Mouse (Mus musculus): ENCODE data around the gene Lrsam1. TPM values are rescaled to one million over a fixed set of nuclear protein-coding genes. Genes with fewer than 3 reads are reported as not detected.

Lrsam1 gene
- polyA plus RNA-seq, 1 experiment from 2014 or later, result 24.5 TPM

DNA sequence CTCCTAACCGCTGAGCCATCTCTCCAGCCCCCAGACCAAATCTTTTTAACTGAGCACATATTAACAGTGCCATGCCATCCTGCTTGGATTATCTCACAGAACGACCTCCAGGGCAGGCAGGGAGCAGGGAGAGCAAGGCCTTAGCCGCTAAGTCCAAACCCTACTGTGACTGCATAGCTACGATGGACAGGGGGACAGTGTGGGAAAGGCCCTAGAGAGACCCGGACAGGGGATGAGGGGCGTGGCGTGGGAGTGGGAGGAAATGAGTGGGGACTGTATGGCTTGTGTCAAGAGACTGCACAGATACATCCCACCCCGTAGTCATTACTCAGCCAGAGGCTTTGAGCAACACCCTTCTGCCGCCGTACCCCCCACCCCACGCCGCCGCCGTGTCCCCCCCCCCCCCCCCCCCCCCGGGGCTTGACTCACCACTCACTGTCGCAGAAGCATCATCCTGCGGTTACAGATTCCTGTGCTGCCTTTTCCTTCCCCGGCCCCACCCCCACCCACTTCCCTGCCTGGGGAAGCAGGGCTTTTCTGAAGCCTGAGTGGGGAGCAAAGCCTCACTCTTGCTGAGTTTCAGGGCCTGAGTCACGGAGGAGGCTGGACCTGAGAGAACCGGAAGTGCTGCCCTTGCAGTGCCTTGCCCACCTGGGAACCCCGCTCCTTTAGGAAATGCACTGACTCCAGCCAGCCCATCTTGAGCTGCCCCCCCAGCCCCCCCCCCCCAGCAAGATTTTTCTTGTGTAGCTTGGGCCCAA lies 79.0 kb downstream of the Lrsam1 start:
- Histone ChIP-seq H3K27ac (ENCODE audit: low read depth, low read length) (0 out of 2 replicates have a peak overlapping the region, but pooled peaks have one; percentile 48), H3K4me3 (ENCODE audit: low read length) (no peak overlapping the region), H3K4me2 (ENCODE audit: low read length) (no peak overlapping the region), H3K4me1 (ENCODE audit: control insufficient read depth, insufficient read depth, low read depth, low read length) (peaks cover 42% of the 10 kb centered on the region), H3K36me3 (ENCODE audit: control insufficient read depth, insufficient read depth, low read length) (no peaks in the 10 kb centered on the region), H3K9me3 (ENCODE audit: control insufficient read depth, low read length) (no peaks in the 10 kb centered on the region), H3K27me3 (replicated peaks; ENCODE audit: control insufficient read depth, insufficient read depth, low read length) (no peaks in the 10 kb centered on the region), H3K9ac (ENCODE audit: low read depth, low read length) (no peak overlapping the region)
- 53% methylated on average over 14 of the region's 21 CpGs for WGBS
- ATAC-seq, result no peak

DNA sequence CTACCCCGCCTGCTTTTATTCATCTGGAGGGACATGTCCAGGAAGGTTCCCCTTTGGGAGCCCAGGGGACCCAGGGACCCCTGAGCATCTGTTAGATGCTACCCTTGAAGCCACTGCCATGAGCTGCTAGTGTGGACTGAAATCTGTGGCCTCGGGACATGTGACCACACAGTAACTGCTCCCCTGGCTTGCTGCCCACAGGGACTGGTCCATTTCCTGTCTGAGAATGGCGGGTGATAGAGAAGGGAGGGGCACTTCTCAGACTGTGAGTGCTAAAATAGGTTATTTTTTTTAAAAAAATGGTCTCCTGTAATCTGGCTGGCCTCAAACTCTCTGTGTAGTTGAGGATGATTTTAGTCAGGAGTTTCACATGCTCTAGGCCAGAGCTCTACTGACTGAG lies 79.7 kb downstream of the Lrsam1 start:
- no peaks in the 10 kb centered on the region for H3K36me3 ChIP-seq (ENCODE audit: control insufficient read depth, insufficient read depth, low read length)
- H3K4me3 ChIP-seq (ENCODE audit: low read length), result no peak overlapping the region
- no peaks in the 10 kb centered on the region for H3K27me3 ChIP-seq (replicated peaks; ENCODE audit: control insufficient read depth, insufficient read depth, low read length)
- H3K9me3 ChIP-seq (ENCODE audit: control insufficient read depth, low read length), result no peaks in the 10 kb centered on the region
- H3K27ac ChIP-seq (ENCODE audit: low read depth, low read length), result peak overlapping the region; percentile 36
- 41% methylated on average over 3 of the region's 3 CpGs for WGBS
- ATAC-seq, result no peak
- H3K9ac ChIP-seq (ENCODE audit: low read depth, low read length), result no peak overlapping the region
- H3K4me1 ChIP-seq (ENCODE audit: control insufficient read depth, insufficient read depth, low read depth, low read length), result peaks cover 43% of the 10 kb centered on the region
- no peak overlapping the region for H3K4me2 ChIP-seq (ENCODE audit: low read length)

- no peak overlapping the region for H3K4me2 ChIP-seq (ENCODE audit: low read length)
- H3K9ac ChIP-seq (ENCODE audit: low read depth, low read length), result 0 out of 2 replicates have a peak overlapping the region, but pooled peaks have one; percentile 10
- H3K4me1 ChIP-seq (ENCODE audit: control insufficient read depth, insufficient read depth, low read depth, low read length), result peaks cover 43% of the 10 kb centered on the region
Measured at GRCm38 (mm10) chr2:32881054-32881453, 80.4 kb downstream of the Lrsam1 start.

GRCm38 (mm10) chr2:32879593-32879992 lies 81.8 kb downstream of the Lrsam1 start:
- H3K9ac ChIP-seq (ENCODE audit: low read depth, low read length), result 0 out of 2 replicates have a peak overlapping the region, but pooled peaks have one; percentile 1
- ATAC-seq, result no peak
- 86% methylated on average over 5 of the region's 5 CpGs for WGBS

More at GRCm38 (mm10) chr2:32881054-32881453, 80.4 kb downstream of the Lrsam1 start:
- Histone ChIP-seq H3K9me3 (ENCODE audit: control insufficient read depth, low read length) (no peaks in the 10 kb centered on the region), H3K36me3 (ENCODE audit: control insufficient read depth, insufficient read depth, low read length) (no peaks in the 10 kb centered on the region), H3K4me3 (ENCODE audit: low read length) (no peak overlapping the region), H3K27me3 (replicated peaks; ENCODE audit: control insufficient read depth, insufficient read depth, low read length) (no peaks in the 10 kb centered on the region), H3K27ac (ENCODE audit: low read depth, low read length) (peak overlapping the region; percentile 36)
- 35% methylated on average over 6 of the region's 6 CpGs for WGBS
- ATAC-seq, result no peak

DNA sequence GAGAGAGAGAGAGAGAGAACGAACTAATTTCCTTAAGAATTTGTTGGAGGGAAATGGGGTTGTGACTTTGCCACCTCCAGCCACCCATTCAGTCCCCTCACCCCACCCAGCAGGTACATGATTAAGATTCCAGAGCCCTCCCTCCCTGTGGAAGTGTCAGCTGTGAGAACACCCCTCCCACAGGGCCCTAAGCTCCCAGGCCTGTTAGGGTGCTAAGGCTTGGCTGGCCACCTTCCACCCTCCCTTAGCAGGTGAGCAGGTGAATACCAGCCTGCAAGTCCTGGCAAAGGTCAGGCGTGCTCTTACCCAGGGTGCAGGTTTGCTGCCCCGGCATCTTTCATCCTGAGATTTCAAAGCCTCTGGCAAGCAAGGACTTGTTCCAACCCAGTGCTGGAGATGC lies 83.0 kb downstream of the Lrsam1 start:
- no peaks in the 10 kb centered on the region for H3K9me3 ChIP-seq (ENCODE audit: control insufficient read depth, low read length)
- 70% methylated on average over 3 of the region's 3 CpGs for WGBS
- no peaks in the 10 kb centered on the region for H3K36me3 ChIP-seq (ENCODE audit: control insufficient read depth, insufficient read depth, low read length)
- H3K4me2 ChIP-seq (ENCODE audit: low read length), result peak overlapping the region; percentile 84
- H3K27ac ChIP-seq (ENCODE audit: low read depth, low read length), result no peak overlapping the region
- H3K27me3 ChIP-seq (replicated peaks; ENCODE audit: control insufficient read depth, insufficient read depth, low read length), result no peaks in the 10 kb centered on the region
- H3K9ac ChIP-seq (ENCODE audit: low read depth, low read length), result peak overlapping the region; percentile 89
- peak overlapping the region; percentile 64 for H3K4me3 ChIP-seq (ENCODE audit: low read length)
- peaks cover 58% of the 10 kb centered on the region for H3K4me1 ChIP-seq (ENCODE audit: control insufficient read depth, insufficient read depth, low read depth, low read length)
- ATAC-seq, result no peak

More at GRCm38 (mm10) chr2:32879593-32879992, 81.8 kb downstream of the Lrsam1 start:
- Histone ChIP-seq H3K9me3 (ENCODE audit: control insufficient read depth, low read length) (no peaks in the 10 kb centered on the region), H3K4me1 (ENCODE audit: control insufficient read depth, insufficient read depth, low read depth, low read length) (peaks cover 50% of the 10 kb centered on the region), H3K36me3 (ENCODE audit: control insufficient read depth, insufficient read depth, low read length) (no peaks in the 10 kb centered on the region), H3K4me3 (ENCODE audit: low read length) (no peak overlapping the region), H3K27ac (ENCODE audit: low read depth, low read length) (no peak overlapping the region; the same call in 1 of the 2 replicates), H3K4me2 (ENCODE audit: low read length) (peak overlapping the region; percentile 84), H3K27me3 (replicated peaks; ENCODE audit: control insufficient read depth, insufficient read depth, low read length) (no peaks in the 10 kb centered on the region)

GRCm38 (mm10) chr2:32877761-32878393 lies 83.5 kb downstream of the Lrsam1 start:
- 61% methylated on average over 6 of the region's 6 CpGs for WGBS
- Histone ChIP-seq H3K4me3 (ENCODE audit: low read length) (peak overlapping the region; percentile 64), H3K9ac (ENCODE audit: low read depth, low read length) (peak overlapping the region; percentile 89), H3K4me2 (ENCODE audit: low read length) (peak overlapping the region; percentile 84), H3K9me3 (ENCODE audit: control insufficient read depth, low read length) (no peaks in the 10 kb centered on the region), H3K36me3 (ENCODE audit: control insufficient read depth, insufficient read depth, low read length) (no peaks in the 10 kb centered on the region), H3K4me1 (ENCODE audit: control insufficient read depth, insufficient read depth, low read depth, low read length) (peaks cover 58% of the 10 kb centered on the region), H3K27ac (ENCODE audit: low read depth, low read length) (peak overlapping the region; percentile 11; the same call in 1 of the 2 replicates), H3K27me3 (replicated peaks; ENCODE audit: control insufficient read depth, insufficient read depth, low read length) (no peaks in the 10 kb centered on the region)
- no peak for ATAC-seq

DNA sequence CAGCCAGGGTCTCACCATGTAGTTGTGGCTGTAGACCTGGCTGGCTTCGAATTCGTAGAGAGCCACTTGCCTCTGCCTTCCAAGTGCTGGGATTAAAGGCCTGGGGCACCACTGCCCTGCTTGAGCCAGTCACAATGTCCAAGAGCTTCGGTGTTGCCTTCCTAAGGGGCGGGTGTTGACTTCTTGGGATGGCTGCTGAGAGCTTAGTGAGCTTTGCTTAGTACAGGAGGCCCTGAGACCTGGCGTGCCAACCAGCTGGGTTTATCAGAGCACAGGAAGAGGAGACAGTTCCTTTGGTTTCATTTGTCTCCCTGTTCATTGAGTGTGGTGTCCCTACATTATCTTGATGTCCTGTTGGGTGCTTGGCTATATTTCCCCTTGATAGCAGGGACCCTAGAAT lies 84.1 kb downstream of the Lrsam1 start:
- ATAC-seq, result no peak
- peak overlapping the region; percentile 64 for H3K4me3 ChIP-seq (ENCODE audit: low read length)
- H3K4me2 ChIP-seq (ENCODE audit: low read length), result peak overlapping the region; percentile 84
- no peaks in the 10 kb centered on the region for H3K27me3 ChIP-seq (replicated peaks; ENCODE audit: control insufficient read depth, insufficient read depth, low read length)
- H3K36me3 ChIP-seq (ENCODE audit: control insufficient read depth, insufficient read depth, low read length), result no peaks in the 10 kb centered on the region
- H3K9me3 ChIP-seq (ENCODE audit: control insufficient read depth, low read length), result no peaks in the 10 kb centered on the region
- H3K4me1 ChIP-seq (ENCODE audit: control insufficient read depth, insufficient read depth, low read depth, low read length), result peaks cover 58% of the 10 kb centered on the region
- 30% methylated on average over 5 of the region's 5 CpGs for WGBS
- H3K9ac ChIP-seq (ENCODE audit: low read depth, low read length), result peak overlapping the region; percentile 89
- H3K27ac ChIP-seq (ENCODE audit: low read depth, low read length), result 0 out of 2 replicates have a peak overlapping the region, but pooled peaks have one; percentile 85

DNA sequence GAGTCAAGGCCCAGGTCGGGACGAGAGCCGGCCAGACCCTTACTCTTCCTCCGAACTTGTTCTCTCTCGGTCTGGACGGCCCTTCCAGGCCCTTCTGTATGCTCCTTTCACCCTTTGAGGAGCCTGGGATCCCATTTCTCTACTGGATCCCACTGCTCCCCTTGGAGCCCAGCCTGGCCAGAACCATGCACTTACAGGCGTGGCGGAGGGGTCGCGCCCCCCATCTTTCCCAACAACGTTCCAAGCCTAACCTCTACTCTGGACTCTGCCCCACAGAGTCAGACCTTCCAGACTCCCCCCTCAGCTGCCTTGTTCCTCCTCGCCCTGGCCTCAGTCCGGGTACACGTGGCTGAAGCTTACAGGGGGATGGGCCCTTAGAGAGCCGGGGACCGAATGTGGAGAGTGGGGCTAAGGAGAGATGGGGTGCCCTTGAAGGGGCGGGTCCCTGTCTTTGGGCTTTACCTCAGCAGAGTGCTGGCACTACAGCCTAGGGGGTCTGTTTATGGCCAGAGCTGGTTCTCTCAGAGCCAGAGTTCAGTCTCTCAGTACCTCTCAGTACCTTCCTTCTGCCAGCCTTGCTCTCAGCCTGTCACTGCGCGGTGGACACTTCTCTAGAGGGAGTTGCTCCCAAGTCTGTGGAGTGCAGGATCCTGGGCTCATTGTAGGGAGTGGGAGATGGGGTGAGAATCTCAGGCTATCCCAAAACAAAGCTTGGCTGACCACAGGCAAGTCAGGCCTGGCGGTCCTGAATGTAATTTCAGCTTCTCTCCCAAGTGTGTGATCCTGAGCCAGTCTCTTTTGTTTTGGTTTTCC lies 84.7 kb downstream of the Lrsam1 start:
- H3K4me3 ChIP-seq (ENCODE audit: low read length), result peak overlapping the region; percentile 64
- H3K9me3 ChIP-seq (ENCODE audit: control insufficient read depth, low read length), result no peaks in the 10 kb centered on the region
- no peaks in the 10 kb centered on the region for H3K27me3 ChIP-seq (replicated peaks; ENCODE audit: control insufficient read depth, insufficient read depth, low read length)
- peak; percentile 25 for ATAC-seq
- H3K4me2 ChIP-seq (ENCODE audit: low read length), result peak overlapping the region; percentile 84
- peaks cover 57% of the 10 kb centered on the region for H3K4me1 ChIP-seq (ENCODE audit: control insufficient read depth, insufficient read depth, low read depth, low read length)
- WGBS, result under 1% methylated on average over 20 of the region's 20 CpGs
- peak overlapping the region; percentile 89 for H3K9ac ChIP-seq (ENCODE audit: low read depth, low read length)
- H3K27ac ChIP-seq (ENCODE audit: low read depth, low read length), result peak overlapping the region; percentile 85
- H3K36me3 ChIP-seq (ENCODE audit: control insufficient read depth, insufficient read depth, low read length), result no peaks in the 10 kb centered on the region

All from hindbrain, embryonic 16.5 days (tissue).